Mouse (Mus musculus) liver, adult 2 months (tissue): Measurements from ENCODE around the gene Csnk1g2. TPM values are rescaled to one million over a fixed set of nuclear protein-coding genes. Genes with fewer than 3 reads are reported as not detected.
A peak's percentile ranks its signal among the peaks of the same experiment; 100 is the strongest.

ENCODE experiments used
- DNase-seq: peaks from one replicate; pipeline ENCODE4 v3.0.0-alpha.2; 2011; ENCODE audit warnings: low read depth, low spot score; ENCODE audit errors: extremely low read depth
- H3K27ac ChIP-seq: fragments of 200-500 bp; replicated peaks from 2 replicates; pipeline ENCODE4 v1.5.1; 2012; ENCODE audit warnings: low read depth, mild to moderate bottlenecking, control low read depth, inconsistent platforms, low read length; ENCODE audit not compliant: insufficient read depth
- H3K27me3 ChIP-seq: fragments of 200-500 bp; 2 replicates; pipeline ENCODE4 v1.6.1; 2012; ENCODE audit warnings: mild to moderate bottlenecking, moderate library complexity, low read length, inconsistent platforms; ENCODE audit not compliant: control insufficient read depth, insufficient read depth
- H3K36me3 ChIP-seq: fragments of 200-500 bp; 2 replicates; pipeline ENCODE4 v1.6.1; 2012; ENCODE audit warnings: low read length, inconsistent platforms; ENCODE audit not compliant: control insufficient read depth, insufficient read depth
- H3K4me1 ChIP-seq: fragments of 200-500 bp; 2 replicates; pipeline ENCODE4 v1.6.1; 2011; ENCODE audit warnings: low read length; ENCODE audit not compliant: control insufficient read depth, insufficient read depth
- H3K4me3 ChIP-seq: fragments of 200-500 bp; 2 replicates; pipeline ENCODE4 v1.5.1; 2011; ENCODE audit warnings: low read depth, mild to moderate bottlenecking, control low read depth, low read length, moderate library complexity; ENCODE audit not compliant: insufficient read depth
- H3K79me2 ChIP-seq: fragments of 200-500 bp; 2 replicates; pipeline ENCODE4 v1.6.1; 2012; ENCODE audit warnings: inconsistent platforms, mild to moderate bottlenecking, low read length, moderate library complexity; ENCODE audit not compliant: control insufficient read depth, insufficient read depth
- H3K9ac ChIP-seq: fragments of 200-500 bp; 2 replicates; pipeline ENCODE4 v1.6.1; 2012; ENCODE audit warnings: low read depth, mild to moderate bottlenecking, control low read depth, inconsistent platforms, low read length
- CTCF ChIP-seq: fragments of 200-500 bp; IDR thresholded peaks from 2 replicates; pipeline ENCODE4 v1.5.1; 2011; ENCODE audit warnings: low read depth, low read length, control low read depth
- POLR2A ChIP-seq: fragments of 200-500 bp; IDR thresholded peaks from 2 replicates; pipeline ENCODE4 v1.6.1; 2011; ENCODE audit warnings: low read length, control low read depth; ENCODE audit not compliant: insufficient read depth; ENCODE audit errors: extremely low read depth
- WGBS: fragments of 180-500 bp; shearing (Covaris S2); methylation state at CpG from one replicate; pipeline ENCODE4 v1.1.7; 2018; 5-methylcytosine and 5-hydroxymethylcytosine counted together
- polyA plus RNA-seq: library from polyadenylated mRNA; depleted of rRNA; stranded (reverse); fragments of >200 nt; gene quantifications from 2 replicates; pipeline ENCODE4 v1.2.3, GENCODE M21; 2012
- total RNA-seq: library from RNA; depleted of rRNA; stranded (reverse); fragments of >200 nt; gene quantifications from 2 replicates; pipeline ENCODE4 v1.2.3, GENCODE M21; 2014

The Csnk1g2 gene
- total and polyA plus RNA-seq, 2 experiments, result 54.4 to 123 TPM

GRCm38 (mm10) chr10:80650392-80650791, 27.8 kb downstream of the Csnk1g2 start:
- Histone ChIP-seq H3K9ac (no peak overlapping the region), H3K79me2 (peaks cover 12% of the 10 kb centered on the region; the same call in 1 of the 2 replicates), H3K27ac (no peak overlapping the region), H3K4me1 (peaks cover 2% of the 10 kb centered on the region; the same call in 1 of the 2 replicates), H3K4me3 (no peak overlapping the region), H3K27me3 (no peaks in the 10 kb centered on the region), H3K36me3 (no peaks in the 10 kb centered on the region)
- no peak for DNase-seq
- WGBS, result 94% methylated on average over 10 of the region's 10 CpGs
- TF ChIP-seq POLR2A (no peak), CTCF (no peak)

DNA sequence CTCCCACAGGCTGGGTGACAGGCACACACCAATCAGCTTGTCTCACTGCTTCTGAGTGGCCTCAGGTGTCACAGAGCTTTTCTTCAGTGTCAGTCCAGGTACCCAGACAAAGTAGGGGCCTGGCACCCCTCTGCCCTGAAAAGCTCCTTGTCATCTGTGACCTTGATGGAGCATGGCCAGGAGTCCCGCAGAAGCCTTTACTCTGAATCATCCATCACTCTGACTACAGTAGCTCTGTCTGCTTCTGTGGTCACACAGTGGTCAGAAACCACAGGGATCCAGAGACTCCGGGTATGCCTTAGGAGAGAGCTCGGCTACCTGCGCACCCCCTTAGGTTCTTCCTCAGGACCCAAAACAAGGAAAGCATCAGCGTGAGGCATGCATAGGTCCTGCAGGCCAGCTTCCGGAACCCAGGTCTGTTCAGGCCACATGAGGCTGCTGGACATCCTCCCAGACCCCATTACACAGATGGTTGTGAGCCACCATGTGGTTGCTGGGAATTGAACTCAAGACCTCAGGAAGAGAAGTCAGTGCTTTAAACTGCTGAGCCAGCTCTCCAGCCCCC, 30.6 kb downstream of the Csnk1g2 start:
- H3K4me1 ChIP-seq, result peaks cover 8% of the 10 kb centered on the region
- H3K79me2 ChIP-seq, result peaks cover 20% of the 10 kb centered on the region; the same call in 1 of the 2 replicates
- H3K27ac ChIP-seq, result no peak overlapping the region
- H3K9ac ChIP-seq, result no peak overlapping the region
- no peaks in the 10 kb centered on the region for H3K36me3 ChIP-seq
- no peak for TF ChIP-seq CTCF
- no peak for TF ChIP-seq POLR2A
- H3K4me3 ChIP-seq, result no peak overlapping the region
- WGBS, result 85% methylated on average over 6 of the region's 6 CpGs
- no peaks in the 10 kb centered on the region for H3K27me3 ChIP-seq
- DNase-seq, result no peak

DNA sequence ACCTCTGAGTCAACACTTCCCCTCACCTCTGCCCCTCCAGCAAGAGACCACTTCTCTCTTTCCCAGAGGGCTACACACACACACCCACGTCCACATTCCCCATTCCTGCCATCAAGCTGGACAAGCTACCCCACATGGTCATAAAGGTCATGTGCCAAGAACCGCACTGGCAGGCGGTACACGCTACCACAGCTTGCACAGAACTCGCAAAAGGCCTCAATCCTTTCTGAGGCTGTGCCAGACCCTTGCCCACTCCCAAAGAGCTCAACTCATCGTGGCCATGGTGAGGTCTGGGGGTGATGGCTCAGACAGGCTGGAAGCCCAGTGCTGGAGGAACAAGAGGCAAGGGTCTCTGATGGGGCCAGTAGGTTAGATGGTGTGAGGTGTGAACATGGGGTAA, 32.2 kb downstream of the Csnk1g2 start:
- Histone ChIP-seq H3K4me1 (peaks cover 8% of the 10 kb centered on the region), H3K79me2 (peaks cover 20% of the 10 kb centered on the region; the same call in 1 of the 2 replicates), H3K27ac (no peak overlapping the region), H3K27me3 (no peaks in the 10 kb centered on the region), H3K9ac (no peak overlapping the region), H3K4me3 (no peak overlapping the region), H3K36me3 (no peaks in the 10 kb centered on the region)
- DNase-seq, result no peak
- TF ChIP-seq POLR2A (no peak), CTCF (no peak)
- WGBS, result 71% methylated on average over 6 of the region's 6 CpGs

- no peak for DNase-seq
- Histone ChIP-seq H3K4me3 (peak overlapping the region; percentile 78), H3K27me3 (no peaks in the 10 kb centered on the region), H3K36me3 (no peaks in the 10 kb centered on the region), H3K27ac (no peak overlapping the region), H3K4me1 (peaks cover 8% of the 10 kb centered on the region), H3K79me2 (peaks cover 20% of the 10 kb centered on the region; the same call in 1 of the 2 replicates), H3K9ac (peak overlapping the region; percentile 91)
- 5% methylated on average over 12 of the region's 12 CpGs for WGBS
- TF ChIP-seq POLR2A (no peak), CTCF (no peak)
Observed at GRCm38 (mm10) chr10:80655406-80656129, 32.9 kb downstream of the Csnk1g2 start.

DNA sequence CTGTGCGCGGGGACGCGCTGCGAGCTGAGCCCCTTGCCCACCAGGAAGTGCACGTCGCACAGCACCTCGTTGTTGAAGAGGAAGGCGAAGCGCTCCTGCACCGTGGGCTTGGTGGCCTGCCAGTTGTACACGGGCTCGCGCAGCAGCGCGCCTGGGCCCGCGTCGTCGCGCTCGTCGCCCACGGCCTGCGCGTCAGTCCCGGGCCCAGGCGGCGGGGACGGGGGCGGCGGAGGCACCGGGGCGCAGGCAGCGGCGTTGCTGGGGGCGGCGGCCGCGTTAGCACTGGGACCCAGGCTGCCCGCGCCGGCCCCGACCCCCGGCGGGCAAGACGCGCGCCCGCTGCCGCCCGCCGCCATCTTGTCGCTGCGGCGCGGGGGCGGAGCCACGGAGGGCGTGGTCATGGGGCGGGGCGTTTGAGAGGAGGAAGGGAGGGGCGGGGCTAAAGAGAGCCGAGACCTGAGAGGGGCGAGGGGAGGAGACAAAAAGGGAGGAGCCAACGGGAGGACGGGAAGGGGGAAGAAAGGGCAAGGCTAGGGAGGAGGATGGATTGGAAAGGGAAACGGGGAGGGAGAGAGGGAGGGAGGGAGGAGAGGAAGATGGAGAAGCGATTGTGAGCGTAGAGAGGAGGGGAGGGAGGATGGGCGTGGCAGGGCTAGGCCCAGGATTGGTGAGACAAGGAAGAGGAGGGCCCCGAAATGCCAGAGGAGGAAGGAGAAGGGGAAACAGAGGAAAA, 33.7 kb downstream of the Csnk1g2 start:
- TF ChIP-seq POLR2A (peak; percentile 42; the same call in 1 of the 2 replicates), CTCF (no peak)
- Histone ChIP-seq H3K9ac (peak overlapping the region; percentile 91), H3K36me3 (no peaks in the 10 kb centered on the region), H3K27me3 (no peaks in the 10 kb centered on the region), H3K4me1 (peaks cover 8% of the 10 kb centered on the region), H3K79me2 (peaks cover 20% of the 10 kb centered on the region; the same call in 1 of the 2 replicates), H3K4me3 (peak overlapping the region; percentile 78), H3K27ac (peak overlapping the region; percentile 50)
- peak; percentile 94 for DNase-seq
- WGBS, result under 1% methylated on average over 68 of the region's 72 CpGs
